Mouse (Mus musculus): ENCODE results near the gene Asb11.

DNA sequence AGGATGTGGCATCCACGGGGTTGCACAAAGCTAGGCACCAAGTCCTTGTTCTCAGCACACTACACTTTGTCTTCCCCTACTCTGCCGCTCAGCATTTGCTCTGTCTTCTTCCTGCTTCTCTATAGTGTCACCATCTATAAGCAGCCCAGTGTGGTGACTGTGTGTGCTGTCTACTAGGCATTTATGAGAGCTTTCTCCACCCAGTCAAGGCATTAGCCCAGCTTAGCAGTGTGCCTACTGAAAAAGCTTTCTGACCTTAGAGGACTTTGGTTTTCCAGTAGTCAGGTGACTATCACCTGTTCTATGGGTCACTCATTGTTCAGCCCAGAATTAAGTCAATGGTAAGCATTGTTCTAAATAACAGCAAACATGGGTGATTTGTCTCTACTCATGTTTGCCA, 5.7 kb upstream of the Asb11 start:
- TF ChIP-seq CTCF (IDR thresholded peaks at IDR 0.05; ENCODE audit: low read depth): no peak
- no peak for TF ChIP-seq EP300 (IDR thresholded peaks at IDR 0.05; ENCODE audit: low read depth)
